Mouse (Mus musculus) heart, embryonic 11.5 days (tissue): ENCODE measurements around the gene Hoxa4. TPM values are rescaled to one million over a fixed set of nuclear protein-coding genes. Genes with fewer than 3 reads are reported as not detected.

ENCODE experiments used
- ATAC-seq: fragments of 200-750 bp; cut with Nextera tagmentation; replicated peaks from 2 replicates; pipeline ENCODE4 v1.8.0; 2017; ENCODE audit warnings: moderate library complexity; ENCODE audit not compliant: insufficient number of reproducible peaks, low FRiP score, low TSS enrichment
- H3K27ac ChIP-seq: fragments of 300-500 bp; sonication (generic); 2 replicates; pipeline ENCODE4 v1.5.1; 2014; ENCODE audit warnings: mild to moderate bottlenecking, low read depth, low read length
- H3K27me3 ChIP-seq: fragments of 300-500 bp; sonication (generic); 2 replicates; pipeline ENCODE4 v1.6.1; 2014; ENCODE audit warnings: mild to moderate bottlenecking, low read length, mixed read lengths; ENCODE audit not compliant: control insufficient read depth, insufficient read depth
- H3K36me3 ChIP-seq: fragments of 300-500 bp; sonication (generic); 2 replicates; pipeline ENCODE4 v1.6.1; 2014; ENCODE audit warnings: mild to moderate bottlenecking, low read length, moderate library complexity, mixed read lengths; ENCODE audit not compliant: control insufficient read depth, insufficient read depth
- H3K4me1 ChIP-seq: fragments of 300-500 bp; sonication (generic); 2 replicates; pipeline ENCODE4 v1.6.1; 2014; ENCODE audit warnings: low read length; ENCODE audit not compliant: control insufficient read depth, insufficient read depth
- H3K4me2 ChIP-seq: fragments of 300-500 bp; sonication (generic); 2 replicates; pipeline ENCODE4 v1.6.1; 2014; ENCODE audit warnings: mild to moderate bottlenecking, moderate library complexity
- H3K4me3 ChIP-seq: fragments of 300-500 bp; sonication (generic); 2 replicates; pipeline ENCODE4 v1.5.1; 2014; ENCODE audit warnings: low read depth, low read length
- H3K9ac ChIP-seq: fragments of 300-500 bp; sonication (generic); 2 replicates; pipeline ENCODE4 v1.6.1; 2014; ENCODE audit warnings: mild to moderate bottlenecking, low read depth, low read length, moderate library complexity
- H3K9me3 ChIP-seq: fragments of 300-500 bp; sonication (generic); replicated peaks from 2 replicates; pipeline ENCODE4 v1.6.1; 2016; ENCODE audit warnings: low read length; ENCODE audit not compliant: control insufficient read depth
- WGBS: fragments of 180-500 bp; shearing (Covaris S2); extraction: QIAGEN DNeasy Blood & Tissue Kit; methylation state at CpG from one replicate; pipeline ENCODE4 v1.1.7; 2014; ENCODE audit not compliant: insufficient replicate concordance; 5-methylcytosine and 5-hydroxymethylcytosine counted together
- polyA plus RNA-seq: library from polyadenylated mRNA; unstranded; fragments of >200 nt; fragmentation: Nextera tagmentation; extraction: Ambion mirVana; gene quantifications from 2 replicates; pipeline ENCODE4 v1.2.1, GENCODE M21; 2014

Gene Hoxa4
- polyA plus RNA-seq, 1 experiment from 2014 or later, result 1.4 TPM

DNA sequence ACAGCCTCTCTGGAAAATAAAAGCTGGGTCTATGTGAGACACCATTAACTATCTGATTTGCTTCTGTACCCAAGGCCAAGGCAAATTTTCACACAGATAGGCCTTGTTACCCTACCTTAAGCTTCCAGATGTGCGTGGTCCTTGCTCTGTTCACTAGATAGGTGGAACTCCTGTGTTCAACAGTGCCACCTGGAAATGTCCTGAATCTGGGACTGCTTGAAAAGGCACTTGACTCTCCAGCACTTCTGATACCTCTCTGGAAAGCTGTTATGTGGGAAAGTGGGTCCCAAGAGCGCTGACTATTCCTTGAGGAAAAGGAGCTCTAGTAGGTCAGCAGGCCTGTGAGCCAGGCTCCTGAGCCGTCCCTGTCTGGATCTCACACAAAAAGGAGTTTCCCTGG is 45.3 kb upstream of the Hoxa4 start:
- no peaks in the 10 kb centered on the region for H3K36me3 ChIP-seq
- 6% methylated on average over 3 of the region's 3 CpGs for WGBS
- H3K4me2 ChIP-seq, result no peak overlapping the region
- no peak overlapping the region for H3K4me3 ChIP-seq
- H3K4me1 ChIP-seq, result 0 out of 2 replicates have a peak, but pooled peaks cover 3% of the 10 kb centered on the region
- H3K27me3 ChIP-seq, result peaks cover 92% of the 10 kb centered on the region
- H3K9me3 ChIP-seq, result no peaks in the 10 kb centered on the region
- no peak overlapping the region for H3K9ac ChIP-seq
- no peak for ATAC-seq
- H3K27ac ChIP-seq, result no peak overlapping the region

DNA sequence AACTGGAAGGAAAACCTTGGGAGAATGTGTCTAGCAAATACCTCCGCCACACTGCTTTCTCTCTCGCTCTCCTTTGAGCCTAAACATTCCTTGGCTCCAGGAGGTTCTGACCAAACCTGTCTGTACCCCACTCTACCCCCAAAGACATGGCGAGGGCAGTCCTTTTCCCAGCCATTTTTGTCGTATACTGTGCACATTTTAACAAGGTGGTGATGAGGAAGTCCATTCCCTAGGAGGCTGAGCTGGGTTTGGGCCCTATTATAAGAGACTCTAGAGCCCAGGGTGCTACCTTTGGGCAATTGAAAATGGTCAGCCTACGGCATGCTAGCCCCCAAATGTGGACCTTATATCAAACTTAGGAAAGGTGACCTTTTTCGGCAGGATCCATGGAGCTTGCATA is 44.3 kb upstream of the Hoxa4 start:
- H3K4me3 ChIP-seq, result no peak overlapping the region
- H3K4me2 ChIP-seq, result no peak overlapping the region
- no peak for ATAC-seq
- WGBS, result 22% methylated on average over 6 of the region's 6 CpGs
- no peak overlapping the region for H3K9ac ChIP-seq
- H3K27ac ChIP-seq, result no peak overlapping the region
- 0 out of 2 replicates have a peak, but pooled peaks cover 3% of the 10 kb centered on the region for H3K4me1 ChIP-seq
- H3K9me3 ChIP-seq, result no peaks in the 10 kb centered on the region
- peaks cover 90% of the 10 kb centered on the region for H3K27me3 ChIP-seq
- no peaks in the 10 kb centered on the region for H3K36me3 ChIP-seq

DNA sequence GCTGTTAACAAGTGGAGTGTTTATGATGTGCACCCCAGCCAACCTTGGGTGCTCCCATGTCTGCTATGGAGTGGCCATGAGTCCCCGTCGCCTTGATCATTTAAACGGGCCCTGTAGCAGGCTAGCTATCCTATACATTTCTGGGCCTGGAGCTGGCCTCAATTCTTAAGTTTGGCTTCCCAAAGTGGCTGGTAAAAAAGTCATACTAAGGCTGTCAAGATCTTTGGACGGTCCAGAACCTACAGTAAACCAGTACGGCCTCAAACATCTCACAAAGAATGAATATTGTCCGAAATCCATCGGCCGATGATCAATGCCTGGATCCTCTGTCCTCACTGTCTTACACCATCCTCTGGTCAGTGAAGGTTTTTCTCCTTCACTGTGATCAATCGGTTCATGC is 43.7 kb upstream of the Hoxa4 start:
- 32% methylated on average over 9 of the region's 9 CpGs for WGBS
- H3K4me3 ChIP-seq, result no peak overlapping the region
- H3K36me3 ChIP-seq, result no peaks in the 10 kb centered on the region
- 0 out of 2 replicates have a peak, but pooled peaks cover 3% of the 10 kb centered on the region for H3K4me1 ChIP-seq
- no peak overlapping the region for H3K9ac ChIP-seq
- no peak for ATAC-seq
- H3K9me3 ChIP-seq, result no peaks in the 10 kb centered on the region
- H3K4me2 ChIP-seq, result no peak overlapping the region
- H3K27ac ChIP-seq, result no peak overlapping the region
- H3K27me3 ChIP-seq, result peaks cover 91% of the 10 kb centered on the region

DNA sequence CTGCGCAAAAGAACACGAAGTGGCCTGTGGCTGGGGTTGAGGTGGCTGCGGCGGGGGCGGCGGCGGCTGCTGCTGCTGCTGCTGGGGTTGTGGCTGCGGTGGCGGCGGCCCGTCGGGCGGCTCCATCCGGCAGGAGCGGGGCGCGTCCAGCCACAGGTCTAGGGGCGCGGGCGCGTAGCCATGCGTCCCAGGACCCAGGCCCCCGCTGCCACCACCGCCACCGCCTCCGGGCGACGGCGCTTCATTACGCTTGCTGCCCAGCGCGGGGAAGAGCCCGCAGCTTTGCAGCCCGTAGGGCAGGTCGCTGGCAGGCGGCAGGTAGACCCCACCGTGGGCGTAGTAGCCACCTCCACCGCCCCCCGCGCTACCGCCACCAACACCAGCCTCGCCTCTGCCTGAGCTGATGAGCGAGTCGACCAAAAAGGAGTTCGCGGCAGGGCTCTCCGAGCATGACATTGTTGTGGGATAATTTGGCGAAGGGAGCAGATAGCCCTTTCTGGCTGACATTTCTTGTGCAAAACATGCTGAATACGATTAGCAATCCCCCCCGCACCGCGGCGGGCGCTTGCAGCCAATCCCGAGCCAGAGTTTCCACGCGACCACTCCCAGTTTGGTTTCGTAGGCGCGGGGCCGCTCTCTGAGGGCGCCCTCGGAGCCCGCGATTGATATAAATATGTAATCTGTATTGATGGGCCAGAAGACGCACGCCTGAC is 43.0 kb upstream of the Hoxa4 start:
- Histone ChIP-seq H3K4me1 (0 out of 2 replicates have a peak, but pooled peaks cover 3% of the 10 kb centered on the region), H3K27ac (no peak overlapping the region), H3K27me3 (peaks cover 91% of the 10 kb centered on the region), H3K9ac (no peak overlapping the region), H3K4me2 (peak overlapping the region; percentile 31; the same call in 1 of the 2 replicates), H3K9me3 (no peaks in the 10 kb centered on the region), H3K4me3 (peak overlapping the region; percentile 10; the same call in 1 of the 2 replicates), H3K36me3 (no peaks in the 10 kb centered on the region)
- WGBS, result 2% methylated on average over 63 of the region's 68 CpGs
- ATAC-seq, result no peak

DNA sequence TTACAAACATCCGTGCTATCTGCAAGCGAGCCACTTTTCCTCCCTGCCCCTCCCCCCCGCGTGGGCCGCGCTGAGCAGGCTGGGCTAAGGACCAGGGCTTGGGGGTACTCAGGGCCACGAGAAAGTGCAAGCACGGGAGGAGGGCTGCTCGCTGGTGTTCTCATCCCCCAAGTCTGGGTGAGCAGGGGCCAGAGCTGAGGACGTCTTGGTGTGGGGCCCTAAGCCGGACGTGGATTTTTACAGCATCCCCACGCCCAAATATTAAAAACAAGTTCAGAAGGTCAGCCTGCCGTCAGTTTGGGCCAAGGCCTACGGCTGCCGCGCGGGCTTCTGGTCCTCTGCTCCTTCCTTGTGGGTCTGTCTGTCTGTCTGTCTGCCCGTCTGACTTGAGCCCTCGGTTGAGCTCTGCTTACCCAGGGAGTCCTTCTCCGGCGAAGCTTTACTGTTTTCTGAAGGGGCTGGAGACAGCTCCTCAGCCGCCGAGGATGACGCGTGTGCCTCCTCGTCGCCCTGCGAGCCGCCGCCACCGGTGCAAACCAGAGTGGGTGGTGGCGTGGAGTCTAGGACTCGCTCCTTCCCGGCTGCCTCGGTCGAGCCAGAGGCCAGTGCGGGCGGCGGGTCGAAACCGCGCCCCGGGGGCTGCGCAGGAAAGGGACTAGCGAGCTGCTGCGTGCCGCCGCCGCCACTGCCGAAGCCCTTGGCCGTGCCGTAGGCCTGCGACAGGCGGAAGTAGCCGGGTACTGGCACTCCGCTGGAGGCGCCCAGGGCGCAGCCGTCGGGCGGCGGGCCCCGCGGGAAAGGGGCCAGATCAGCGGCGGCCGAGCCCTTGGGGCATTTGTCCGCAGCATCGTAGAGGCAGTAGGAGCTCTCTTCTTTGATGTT is 42.2 kb upstream of the Hoxa4 start:
- H3K27me3 ChIP-seq, result peaks cover 93% of the 10 kb centered on the region
- no peak overlapping the region for H3K27ac ChIP-seq
- 0 out of 2 replicates have a peak, but pooled peaks cover 3% of the 10 kb centered on the region for H3K4me1 ChIP-seq
- H3K4me3 ChIP-seq, result peak overlapping the region; percentile 10; the same call in 1 of the 2 replicates
- no peaks in the 10 kb centered on the region for H3K9me3 ChIP-seq
- H3K9ac ChIP-seq, result no peak overlapping the region
- WGBS, result under 1% methylated on average over 64 of the region's 70 CpGs
- ATAC-seq, result no peak
- no peaks in the 10 kb centered on the region for H3K36me3 ChIP-seq
- H3K4me2 ChIP-seq, result peak overlapping the region; percentile 31

DNA sequence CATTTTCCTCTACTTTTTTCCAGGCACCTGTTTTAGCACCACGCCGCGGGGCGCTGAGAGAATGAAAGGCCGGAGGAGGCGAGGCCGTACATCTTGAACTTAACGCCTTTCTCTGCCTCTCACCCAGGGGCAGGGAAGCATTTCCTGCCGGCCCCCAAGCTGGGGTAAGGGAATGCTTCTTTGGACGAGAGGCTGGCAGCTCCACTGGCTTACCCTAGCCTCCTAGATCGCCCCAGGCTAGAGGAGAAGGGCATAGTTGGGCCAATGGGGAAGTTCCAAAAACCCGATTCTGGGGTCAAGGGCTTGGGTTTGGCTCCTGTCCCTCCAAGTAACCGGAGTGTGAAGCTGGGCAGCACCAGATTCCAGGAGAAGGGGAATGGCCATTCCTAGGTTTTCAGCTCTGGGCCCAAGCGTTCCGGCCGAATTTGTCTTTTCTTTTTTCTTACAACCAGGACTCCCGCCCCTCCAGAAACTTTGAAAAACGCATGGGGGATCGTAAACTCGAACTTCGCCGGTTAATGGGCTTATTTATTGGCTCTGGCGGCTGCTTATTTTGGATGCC is 41.5 kb upstream of the Hoxa4 start:
- Histone ChIP-seq H3K27ac (no peak overlapping the region), H3K4me2 (no peak overlapping the region), H3K36me3 (no peaks in the 10 kb centered on the region), H3K9ac (no peak overlapping the region), H3K4me3 (no peak overlapping the region), H3K9me3 (no peaks in the 10 kb centered on the region), H3K27me3 (peaks cover 96% of the 10 kb centered on the region), H3K4me1 (0 out of 2 replicates have a peak, but pooled peaks cover 3% of the 10 kb centered on the region)
- WGBS, result 2% methylated on average over 23 of the region's 23 CpGs
- ATAC-seq, result no peak

DNA sequence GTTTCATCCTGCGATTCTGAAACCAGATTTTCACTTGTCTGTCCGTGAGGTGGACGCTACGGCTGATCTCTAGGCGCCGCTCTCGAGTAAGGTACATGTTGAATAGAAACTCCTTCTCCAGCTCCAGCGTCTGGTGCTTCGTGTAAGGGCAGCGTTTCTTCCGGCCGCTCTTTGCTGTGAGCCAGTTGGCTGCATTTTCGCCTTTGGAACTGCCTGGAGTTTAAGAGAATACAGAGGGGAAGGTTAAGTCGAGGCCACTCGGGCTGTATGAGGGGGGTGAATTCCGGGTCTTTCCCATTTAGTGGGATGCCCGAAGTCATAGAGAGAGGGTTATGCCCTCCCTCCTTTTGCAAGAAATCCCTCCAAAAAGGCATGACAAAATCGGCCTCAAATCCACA is 41.0 kb upstream of the Hoxa4 start:
- H3K9ac ChIP-seq, result no peak overlapping the region
- no peak for ATAC-seq
- no peak overlapping the region for H3K4me2 ChIP-seq
- peaks cover 95% of the 10 kb centered on the region for H3K27me3 ChIP-seq
- H3K4me1 ChIP-seq, result 0 out of 2 replicates have a peak, but pooled peaks cover 3% of the 10 kb centered on the region
- 1% methylated on average over 18 of the region's 18 CpGs for WGBS
- no peak overlapping the region for H3K4me3 ChIP-seq
- no peak overlapping the region for H3K27ac ChIP-seq
- no peaks in the 10 kb centered on the region for H3K9me3 ChIP-seq
- H3K36me3 ChIP-seq, result no peaks in the 10 kb centered on the region

DNA sequence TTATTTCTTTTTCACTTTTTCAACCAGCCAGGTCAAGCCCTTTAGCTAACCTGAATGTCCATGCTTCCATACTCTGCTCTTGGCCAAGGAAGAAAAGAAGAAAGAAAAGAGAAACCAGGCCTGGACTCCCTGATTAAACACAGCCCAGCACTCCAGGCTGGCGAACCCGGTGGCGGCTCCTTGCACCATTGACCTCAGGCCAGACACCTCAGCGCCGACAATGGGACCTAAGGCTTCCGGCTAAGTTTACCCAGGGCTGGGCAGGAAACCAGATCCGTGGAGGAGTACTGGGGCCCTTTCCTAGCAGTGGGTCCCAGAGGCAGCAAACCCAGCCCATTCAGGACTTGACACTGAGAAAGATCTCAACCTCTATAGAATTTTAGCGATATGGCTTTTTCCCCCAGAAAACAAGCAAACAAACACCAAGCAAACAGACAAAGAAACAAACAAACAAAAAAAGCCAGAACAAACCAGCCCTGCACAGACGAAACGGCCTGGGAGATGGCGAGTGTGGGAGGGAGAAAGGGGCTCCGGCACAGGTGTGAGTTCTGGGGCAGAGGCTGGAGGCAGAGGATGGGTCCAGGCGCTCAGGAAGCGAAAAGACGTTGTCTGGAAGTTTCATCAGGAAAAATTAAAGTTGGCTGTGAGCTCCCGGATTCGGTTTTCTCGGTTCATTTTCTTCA is 40.5 kb upstream of the Hoxa4 start:
- no peaks in the 10 kb centered on the region for H3K9me3 ChIP-seq
- no peak for ATAC-seq
- no peak overlapping the region for H3K4me2 ChIP-seq
- no peak overlapping the region for H3K9ac ChIP-seq
- peaks cover 95% of the 10 kb centered on the region for H3K27me3 ChIP-seq
- H3K4me1 ChIP-seq, result 0 out of 2 replicates have a peak, but pooled peaks cover 3% of the 10 kb centered on the region
- H3K27ac ChIP-seq, result no peak overlapping the region
- H3K36me3 ChIP-seq, result no peaks in the 10 kb centered on the region
- 1% methylated on average over 18 of the region's 18 CpGs for WGBS
- no peak overlapping the region for H3K4me3 ChIP-seq
